Mouse (Mus musculus) olfactory bulb, adult 2 months (tissue): ENCODE results near the gene Abcc10.

Experiments
- CTCF ChIP-seq: fragments of 200-500 bp; IDR thresholded peaks from 2 replicates; pipeline ENCODE4 v1.5.1; 2012; ENCODE audit warnings: low read depth, mild to moderate bottlenecking, low read length, moderate library complexity; ENCODE audit not compliant: insufficient read depth
- POLR2A ChIP-seq: fragments of 200-500 bp; IDR thresholded peaks from 2 replicates; pipeline ENCODE4 v1.6.1; 2012; ENCODE audit warnings: mild to moderate bottlenecking, low read depth, low read length, moderate library complexity; ENCODE audit not compliant: insufficient read depth

DNA sequence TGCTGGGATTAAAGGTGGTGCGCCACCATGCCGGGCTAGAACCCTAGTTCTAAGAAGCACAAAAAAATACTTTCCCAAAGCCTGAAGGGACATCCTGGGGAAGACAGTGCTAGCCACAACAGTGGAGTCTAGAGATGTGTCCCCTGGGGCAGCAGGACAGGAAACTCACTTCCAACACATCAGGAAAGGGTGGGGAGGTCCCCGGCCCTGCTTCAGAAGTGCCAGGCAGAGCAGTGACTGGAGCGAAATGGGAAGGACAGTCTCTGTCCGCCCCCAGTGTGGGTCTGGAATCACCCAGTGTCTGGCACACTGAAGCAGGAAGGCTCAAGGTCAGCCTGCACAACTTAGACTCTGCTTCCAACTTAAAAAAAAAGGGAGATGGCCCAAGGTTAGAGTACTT lies 55.5 kb downstream of the Abcc10 start:
- TF ChIP-seq CTCF (no peak), POLR2A (no peak)
